Mouse (Mus musculus) myocyte (in vitro differentiated cells): ENCODE measurements around the gene Myo16.

Experiments used
- MAX ChIP-seq: IDR thresholded peaks from one replicate; pipeline ENCODE4 v1.6.1; 2011; ENCODE audit warnings: low read depth, mild to moderate bottlenecking, control low read depth
- MYOG ChIP-seq, 3 experiments: IDR thresholded peaks; one replicate each; pipeline ENCODE4 v1.6.1; 2011; ENCODE audit warnings: control low read depth in 2 of 3, low read depth in 2 of 3, mild to moderate bottlenecking in 2 of 3; ENCODE audit not compliant: insufficient read length in 2 of 3, control insufficient read depth in 1 of 3, insufficient read depth in 1 of 3
- POLR2A ChIP-seq: IDR thresholded peaks from one replicate; pipeline ENCODE4 v1.6.1; 2011; ENCODE audit warnings: low read depth, mild to moderate bottlenecking, control low read depth, moderate library complexity; ENCODE audit not compliant: insufficient read length
- POLR2AphosphoS2 ChIP-seq: IDR thresholded peaks from one replicate; pipeline ENCODE4 v1.6.1; 2011; ENCODE audit warnings: low read depth, control low read depth; ENCODE audit not compliant: insufficient read length
- REST ChIP-seq: IDR thresholded peaks from one replicate; pipeline ENCODE4 v1.6.1; 2011; ENCODE audit warnings: mild to moderate bottlenecking, control low read depth, moderate library complexity; ENCODE audit not compliant: insufficient read depth, insufficient read length

GRCm38 (mm10) chr8:10420551-10420950 lies 266.8 kb downstream of the Myo16 start:
- no peak for TF ChIP-seq POLR2A
- TF ChIP-seq REST, result no peak
- no peak for TF ChIP-seq POLR2AphosphoS2
- TF ChIP-seq MAX, result no peak
- TF ChIP-seq MYOG (IDR thresholded peaks at IDR 0.05; ENCODE audit: control insufficient read depth in 1 of 3, insufficient read depth in 1 of 3, insufficient read length in 2 of 3, low read depth in 2 of 3), result no peak
